Mouse (Mus musculus) lung, postnatal 14 days (tissue): ENCODE measurements at regions not wholly inside any gene's neighbourhood (a gene's known extent, or its start where the extent isn't known, plus 50 kb on each side); places are given as distances from the start of the nearest gene placed in this dataset.

Experiments used
- DNase-seq: peaks from one replicate; pipeline ENCODE4 v3.0.0; 2021

- DNase-seq: no peak
Measured at GRCm38 (mm10) chr6:147755750-147756523, 280.3 kb downstream of the Ccdc91 start.

- no peak for DNase-seq
Measured at GRCm38 (mm10) chr6:147759485-147759884, 283.9 kb downstream of the Ccdc91 start.

GRCm38 (mm10) chr6:147760113-147760512 lies 284.5 kb downstream of the Ccdc91 start:
- DNase-seq: no peak

GRCm38 (mm10) chr6:147765241-147765640 lies 281.8 kb upstream of the Far2 start:
- DNase-seq: no peak

- DNase-seq: no peak
Measured at GRCm38 (mm10) chr6:147769180-147769579, 277.9 kb upstream of the Far2 start.

- DNase-seq: no peak
Measured at GRCm38 (mm10) chr6:147770034-147770433, 277.0 kb upstream of the Far2 start.

- no peak for DNase-seq
Measured at GRCm38 (mm10) chr6:147771411-147771810, 275.6 kb upstream of the Far2 start.

GRCm38 (mm10) chr6:147773904-147774303 lies 273.2 kb upstream of the Far2 start:
- no peak for DNase-seq

- DNase-seq: no peak
Measured at GRCm38 (mm10) chr6:147774626-147775025, 272.4 kb upstream of the Far2 start.

GRCm38 (mm10) chr6:147779466-147779865 lies 267.6 kb upstream of the Far2 start:
- no peak for DNase-seq

GRCm38 (mm10) chr6:147784249-147784648 lies 262.8 kb upstream of the Far2 start:
- DNase-seq: no peak

- no peak for DNase-seq
Measured at GRCm38 (mm10) chr6:147784854-147785253, 262.2 kb upstream of the Far2 start.

- DNase-seq: no peak
Measured at GRCm38 (mm10) chr6:147788095-147788494, 259.0 kb upstream of the Far2 start.

GRCm38 (mm10) chr6:147789112-147789511 lies 257.9 kb upstream of the Far2 start:
- DNase-seq: no peak

GRCm38 (mm10) chr6:147793811-147794210 lies 253.2 kb upstream of the Far2 start:
- DNase-seq: no peak

- DNase-seq: no peak
Measured at GRCm38 (mm10) chr6:147794351-147794750, 252.7 kb upstream of the Far2 start.

GRCm38 (mm10) chr6:147799009-147799727 lies 247.9 kb upstream of the Far2 start:
- no peak for DNase-seq

- no peak for DNase-seq
Measured at GRCm38 (mm10) chr6:147799861-147800260, 247.2 kb upstream of the Far2 start.

GRCm38 (mm10) chr6:147800846-147801245 lies 246.2 kb upstream of the Far2 start:
- DNase-seq: no peak

GRCm38 (mm10) chr6:147803893-147804292 lies 243.2 kb upstream of the Far2 start:
- no peak for DNase-seq

GRCm38 (mm10) chr6:147810710-147811109 lies 236.3 kb upstream of the Far2 start:
- DNase-seq: peak; percentile 74

GRCm38 (mm10) chr6:147816861-147817260 lies 230.2 kb upstream of the Far2 start:
- DNase-seq: no peak

GRCm38 (mm10) chr6:147817262-147817661 lies 229.8 kb upstream of the Far2 start:
- DNase-seq: no peak

- no peak for DNase-seq
Measured at GRCm38 (mm10) chr6:147822215-147822614, 224.8 kb upstream of the Far2 start.
